Mouse (Mus musculus): Measurements from ENCODE around the gene Dnaja4. TPM values are rescaled to one million over a fixed set of nuclear protein-coding genes. Genes with fewer than 3 reads are reported as not detected.
"Not testable (repeated sequence)": the region's sequence is repeated elsewhere in the genome, so short reads cannot be mapped to it uniquely, and the experiment has no call there.

Dnaja4 gene
- 10 to 100 TPM; 49.0 to 56.8 (median 51.9) TPM for total RNA-seq (2022)

DNA sequence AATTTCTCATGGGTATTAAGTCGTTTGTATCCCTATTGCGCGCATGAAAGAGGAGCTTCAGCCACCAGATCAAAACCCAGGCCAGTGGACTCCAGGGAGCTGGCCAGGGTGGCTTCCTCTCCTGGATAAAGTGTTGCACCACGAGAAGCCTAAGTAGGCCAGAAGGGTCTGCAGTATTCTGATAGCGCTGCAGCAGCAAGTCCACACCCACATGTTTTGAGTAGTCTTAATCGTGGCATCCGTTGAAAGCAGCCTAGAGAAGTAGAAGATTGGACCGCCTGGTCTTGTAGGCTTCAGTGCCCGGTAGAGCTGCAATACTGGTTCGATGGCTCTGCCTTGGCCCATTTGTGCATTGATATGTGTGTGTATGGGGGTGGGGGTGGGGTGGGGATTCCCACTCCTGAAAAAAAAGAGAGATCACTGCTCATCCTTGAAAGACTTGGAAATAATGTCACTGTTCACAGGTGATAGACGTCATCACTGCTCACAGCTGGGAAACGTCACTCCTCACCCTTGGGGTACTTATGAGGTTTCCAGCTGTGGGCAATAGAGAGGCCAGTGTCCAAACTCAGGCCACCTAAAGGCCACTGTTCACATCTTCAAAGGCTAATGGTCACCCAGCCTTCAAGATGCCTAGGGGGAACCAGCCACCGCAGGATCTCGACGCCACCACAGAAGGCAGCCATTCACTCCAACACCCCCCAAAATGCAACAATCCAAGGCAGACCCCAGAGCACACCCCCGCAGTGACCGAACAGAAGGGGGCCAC is at the start of gene Dnaja4:
Gene Dnaja4 (plus strand): TSS at position 556 of the 769 bp plus-strand sequence.
- DNase-seq (ENCODE audit: low spot score in 2 of 2): no peak

DNA sequence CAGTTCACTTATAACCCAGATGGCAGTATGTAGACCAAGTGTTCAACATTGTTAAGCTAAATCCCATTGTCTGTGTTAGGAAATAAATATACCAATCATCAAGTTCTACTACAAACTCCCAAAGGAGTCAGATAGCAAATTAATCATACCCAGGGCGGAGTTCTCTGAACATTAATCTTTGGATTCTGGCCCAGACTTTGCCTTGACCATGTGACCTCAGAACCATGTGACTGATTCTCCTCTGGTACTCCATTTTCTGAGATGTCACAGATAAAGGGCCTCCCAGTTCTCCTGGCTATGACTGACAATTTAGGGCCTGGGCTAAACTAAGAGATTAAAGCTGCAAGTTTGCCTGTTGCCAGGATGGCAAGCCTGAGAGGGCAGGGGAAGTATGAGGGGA is 49.3 kb upstream of the Dnaja4 start:
- no peak for DNase-seq (ENCODE audit: low spot score in 2 of 2)

DNA sequence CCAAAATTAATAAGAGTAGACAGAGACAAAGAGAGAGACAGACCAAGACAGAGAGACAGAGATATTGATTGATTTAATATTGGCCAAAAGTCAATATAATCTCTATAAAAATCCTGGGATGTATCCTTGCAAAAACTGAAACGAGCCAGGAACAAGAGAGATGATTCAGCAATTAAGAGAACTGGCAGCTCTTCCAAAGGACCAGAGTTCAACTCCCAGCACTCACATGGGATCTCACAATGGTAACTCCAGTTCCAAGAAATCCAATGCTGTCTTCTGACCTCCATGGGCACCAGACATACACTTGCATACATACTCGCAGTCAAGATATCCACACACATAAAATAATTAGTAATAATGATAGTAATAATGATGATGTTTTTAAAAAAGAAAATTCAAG is 45.9 kb upstream of the Dnaja4 start:
- DNase-seq (ENCODE audit: low spot score in 2 of 2): no peak

DNA sequence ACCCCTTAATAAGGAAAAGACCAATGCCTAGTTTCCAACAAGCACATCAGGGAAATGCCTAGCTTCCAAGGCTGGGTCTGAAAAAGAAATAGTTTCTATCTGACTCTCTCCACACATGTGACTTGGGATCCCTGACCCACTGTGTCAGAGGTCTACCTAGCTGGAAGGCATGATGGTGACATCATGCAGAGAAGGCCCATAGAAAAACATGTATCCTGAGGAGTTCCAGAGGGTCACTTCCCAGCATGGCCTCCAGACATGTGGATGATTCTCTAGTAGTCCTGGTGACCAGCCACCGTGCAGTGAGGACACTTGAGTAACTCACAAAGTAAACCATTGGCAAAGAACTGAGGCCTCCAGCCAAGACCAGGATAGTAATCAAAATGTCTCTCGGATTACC is 42.8 kb upstream of the Dnaja4 start:
- no peak for DNase-seq (ENCODE audit: low spot score in 2 of 2)

DNA sequence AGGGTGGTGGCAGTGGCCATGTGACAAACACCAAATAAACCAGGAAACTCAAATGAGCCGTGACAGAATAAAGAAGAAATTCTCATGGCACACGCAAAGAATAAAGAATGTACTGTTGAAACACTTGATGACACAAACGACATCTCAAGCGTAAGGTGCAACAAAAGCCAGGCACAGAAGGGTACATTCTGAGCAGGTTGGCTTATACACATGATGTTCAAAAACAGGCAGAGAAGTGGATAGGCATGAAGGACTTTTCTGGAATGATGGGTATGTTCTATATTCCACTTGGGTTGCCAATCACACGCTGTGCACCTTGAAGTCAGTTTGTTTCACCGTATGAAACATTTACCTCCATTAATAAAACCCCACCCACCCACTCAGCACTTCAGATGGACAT is 42.3 kb upstream of the Dnaja4 start:
- no peak for DNase-seq (ENCODE audit: low spot score in 2 of 2)

DNA sequence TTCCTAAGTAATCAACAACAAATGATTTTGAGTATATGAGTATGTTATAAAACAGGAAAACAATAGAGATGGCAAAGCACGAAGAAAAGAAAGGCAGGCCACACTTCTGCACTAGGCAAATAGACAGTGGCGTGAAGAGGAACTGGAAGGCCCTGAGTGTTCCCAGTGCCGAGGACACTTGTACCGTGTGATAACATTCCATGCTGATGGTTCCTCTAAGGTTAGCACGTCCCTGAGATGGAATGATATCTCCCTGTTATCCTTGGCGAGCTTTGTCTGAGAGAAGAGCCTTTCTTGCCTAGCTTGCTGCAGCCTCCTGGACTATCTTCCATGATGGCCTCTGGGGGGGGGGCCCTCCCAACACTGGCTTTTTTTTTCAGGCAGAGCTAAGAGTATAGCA is 39.9 kb upstream of the Dnaja4 start:
- no peak for DNase-seq (ENCODE audit: low spot score in 2 of 2)

DNA sequence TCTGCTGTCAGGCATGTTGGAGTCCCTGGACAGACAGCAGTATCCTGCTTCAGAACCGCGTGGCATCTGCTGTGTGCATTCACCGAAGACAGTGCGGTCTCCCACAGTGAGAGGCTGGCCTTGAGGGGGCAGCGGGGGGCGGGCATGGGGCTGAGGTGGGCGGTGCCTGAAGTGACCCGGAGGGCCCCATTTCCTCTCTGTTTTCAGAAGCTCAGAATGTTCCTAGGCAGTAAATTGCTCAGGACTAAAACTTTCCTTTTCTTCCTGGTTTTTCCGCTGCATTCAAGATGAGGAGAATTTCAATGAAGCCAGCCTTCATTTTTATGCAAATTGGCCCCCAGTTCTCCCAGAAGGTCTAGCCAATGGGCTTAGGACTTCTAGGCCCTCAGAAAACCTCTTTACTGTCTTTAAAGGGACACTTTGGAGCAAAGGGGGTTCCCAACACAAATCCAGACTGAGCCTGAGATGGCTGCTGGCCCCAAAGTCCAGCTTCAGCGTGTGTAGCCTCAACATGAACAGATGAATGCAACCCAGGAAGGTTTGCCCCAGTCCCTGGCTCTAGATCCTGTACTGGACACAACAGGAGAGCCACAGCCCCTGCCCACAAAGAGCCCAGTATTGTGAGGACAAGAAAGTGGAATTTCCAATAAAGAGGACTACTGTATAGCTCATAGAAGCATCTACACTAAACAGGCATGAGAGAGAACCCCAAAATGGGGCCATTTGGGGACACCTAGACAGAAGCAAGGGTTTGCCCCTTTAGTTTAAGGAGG is 36.9 kb upstream of the Dnaja4 start, which contains the start of gene Acsbg1:
Gene Acsbg1 (minus strand): TSS at position 266 of the 773 bp plus-strand sequence.
- no peak for DNase-seq (ENCODE audit: low spot score in 2 of 2)

DNA sequence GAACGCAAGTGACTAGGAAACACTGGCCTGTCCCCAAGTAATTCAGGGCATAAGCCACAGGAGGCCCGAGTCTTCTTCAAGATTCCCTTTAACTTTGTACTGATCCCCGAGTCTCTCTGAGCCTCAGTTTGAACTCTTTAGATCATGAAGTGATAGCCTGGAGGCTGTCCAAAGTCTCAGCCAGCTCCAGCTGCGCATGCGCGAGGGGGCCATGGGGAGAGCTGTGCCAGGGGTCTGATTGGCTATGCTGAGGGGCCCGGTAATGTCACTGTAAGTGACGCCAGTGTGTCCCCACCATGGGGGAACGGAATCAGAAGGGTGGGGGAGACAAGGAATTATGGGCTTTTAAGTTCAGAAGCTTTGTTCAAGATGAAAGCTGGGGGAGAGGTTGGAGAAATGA is 34.3 kb upstream of the Dnaja4 start:
- DNase-seq (ENCODE audit: low spot score in 2 of 2): no peak

DNA sequence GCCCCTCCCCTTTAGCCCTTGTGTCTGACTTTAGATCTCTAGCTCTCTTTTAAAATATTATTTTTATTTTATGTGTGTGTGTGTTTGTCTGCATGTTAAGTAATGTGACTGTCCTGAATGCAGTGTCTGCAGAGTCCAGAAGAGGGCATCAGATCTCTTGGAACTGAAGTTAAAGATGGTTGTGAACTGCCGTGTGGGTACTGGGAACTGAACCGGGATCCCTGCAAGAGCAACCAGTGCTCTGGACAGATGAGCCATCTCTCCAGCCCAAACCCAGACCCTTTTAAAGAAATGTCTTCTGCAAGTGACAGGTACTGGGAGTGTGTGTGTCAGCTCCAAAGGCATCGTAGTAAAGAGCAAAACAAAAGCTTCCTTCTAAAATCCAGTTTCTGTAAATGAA is 32.6 kb upstream of the Dnaja4 start:
- DNase-seq (ENCODE audit: low spot score in 2 of 2): no peak

DNA sequence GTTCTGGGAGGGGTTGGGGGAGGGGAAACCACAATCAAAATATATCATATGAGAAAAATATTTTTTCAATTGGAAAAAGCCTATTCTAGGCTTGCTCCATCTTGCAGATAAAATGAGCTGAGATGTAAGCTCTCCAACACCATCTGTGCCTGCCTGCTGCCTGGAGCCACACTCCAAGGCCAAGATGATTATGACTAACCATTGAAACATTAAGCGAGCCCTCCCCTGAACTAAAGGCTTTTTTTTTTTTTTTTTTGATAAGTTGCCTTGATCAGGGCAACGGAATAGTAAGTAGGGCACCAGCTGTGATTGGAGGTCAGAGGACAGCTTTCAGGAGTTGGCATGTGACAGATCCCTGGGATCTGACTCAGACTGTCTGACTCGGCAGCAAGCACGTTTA is 30.2 kb upstream of the Dnaja4 start:
- no peak for DNase-seq (ENCODE audit: low spot score in 2 of 2)

DNA sequence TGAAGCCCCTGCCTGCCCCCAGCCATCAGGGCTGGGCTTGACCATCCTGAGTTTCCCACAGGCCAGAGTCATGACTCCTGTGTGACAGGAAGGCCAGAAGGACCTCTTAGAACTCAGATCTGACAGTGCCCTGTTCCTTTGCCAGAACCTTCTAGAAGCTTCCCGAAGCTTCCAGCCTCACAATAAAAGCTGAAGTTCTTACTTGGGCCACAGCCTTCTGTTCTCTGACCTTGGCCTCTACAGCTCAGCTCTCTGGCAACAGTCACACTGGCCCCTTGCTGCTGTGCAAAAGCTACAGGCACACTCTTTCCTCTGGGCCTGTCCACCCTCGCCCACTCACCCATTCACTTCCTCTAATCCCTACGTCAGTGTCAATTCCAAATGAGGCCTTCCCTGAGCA is 26.7 kb upstream of the Dnaja4 start:
- no peak for DNase-seq (ENCODE audit: low spot score in 2 of 2)

DNA sequence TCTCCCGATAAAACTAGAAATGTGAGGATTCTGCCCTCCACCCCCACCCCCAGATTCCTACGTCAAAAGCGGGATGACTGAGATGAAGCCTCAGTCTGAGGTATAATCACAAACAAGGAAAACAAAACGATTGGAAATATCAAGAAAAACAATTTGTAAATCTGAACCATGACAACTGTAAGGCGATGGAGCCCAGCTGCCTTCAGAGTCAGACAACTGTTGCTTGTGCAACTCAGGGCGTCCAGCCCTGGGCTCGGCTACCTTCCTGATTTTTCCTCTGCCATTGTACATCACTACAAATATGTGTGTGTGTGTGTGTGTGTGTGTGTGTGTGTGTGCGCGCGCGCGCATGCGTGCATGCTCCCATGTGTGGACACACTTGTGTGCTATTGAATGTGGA is 24.8 kb upstream of the Dnaja4 start:
- DNase-seq (ENCODE audit: low spot score in 2 of 2): no peak

DNA sequence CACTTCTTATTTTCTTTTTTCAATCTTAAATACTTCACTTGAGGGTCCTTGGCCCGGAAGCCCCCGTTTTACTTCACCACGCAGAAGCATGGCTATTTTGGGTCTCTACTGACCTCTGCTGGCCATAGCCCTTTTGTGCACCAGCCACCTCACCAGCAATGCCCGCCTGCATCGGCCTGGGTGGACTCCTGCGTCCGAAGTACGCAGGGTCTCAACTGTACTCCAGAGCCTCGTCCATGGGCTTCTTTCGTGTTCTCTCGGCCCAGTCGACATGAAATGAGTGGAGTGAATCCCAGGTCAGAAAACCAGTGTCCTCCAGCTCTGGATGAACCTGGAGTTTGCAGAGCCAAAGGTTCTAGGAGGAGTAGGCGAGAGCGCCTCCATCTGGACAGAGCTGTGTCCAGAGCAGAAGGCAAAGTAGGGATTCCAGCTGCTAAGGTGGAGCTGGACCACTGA is 22.1 kb upstream of the Dnaja4 start:
- DNase-seq (ENCODE audit: low spot score in 2 of 2): peak; percentile 40 to 41

DNA sequence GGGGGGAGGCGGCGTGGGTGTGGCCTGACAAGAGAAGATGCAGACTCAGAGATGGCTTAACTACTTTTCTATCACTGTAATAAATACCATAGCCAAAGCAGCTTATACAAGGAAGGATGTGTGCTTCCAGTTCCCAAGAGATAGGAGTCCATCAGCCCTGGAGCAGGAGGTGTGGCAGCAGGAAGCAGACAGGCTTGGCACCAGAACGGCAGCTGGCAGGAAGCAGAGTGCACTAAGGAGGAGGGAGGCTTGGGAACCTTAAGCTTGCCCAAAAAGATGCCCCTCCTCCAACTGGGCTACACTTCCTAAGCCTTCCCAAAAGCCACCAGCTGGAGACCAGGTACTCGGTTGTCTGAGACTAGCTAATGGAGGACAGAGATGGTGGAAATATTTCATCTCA is 15.8 kb upstream of the Dnaja4 start:
- no peak for DNase-seq (ENCODE audit: low spot score in 2 of 2)

DNA sequence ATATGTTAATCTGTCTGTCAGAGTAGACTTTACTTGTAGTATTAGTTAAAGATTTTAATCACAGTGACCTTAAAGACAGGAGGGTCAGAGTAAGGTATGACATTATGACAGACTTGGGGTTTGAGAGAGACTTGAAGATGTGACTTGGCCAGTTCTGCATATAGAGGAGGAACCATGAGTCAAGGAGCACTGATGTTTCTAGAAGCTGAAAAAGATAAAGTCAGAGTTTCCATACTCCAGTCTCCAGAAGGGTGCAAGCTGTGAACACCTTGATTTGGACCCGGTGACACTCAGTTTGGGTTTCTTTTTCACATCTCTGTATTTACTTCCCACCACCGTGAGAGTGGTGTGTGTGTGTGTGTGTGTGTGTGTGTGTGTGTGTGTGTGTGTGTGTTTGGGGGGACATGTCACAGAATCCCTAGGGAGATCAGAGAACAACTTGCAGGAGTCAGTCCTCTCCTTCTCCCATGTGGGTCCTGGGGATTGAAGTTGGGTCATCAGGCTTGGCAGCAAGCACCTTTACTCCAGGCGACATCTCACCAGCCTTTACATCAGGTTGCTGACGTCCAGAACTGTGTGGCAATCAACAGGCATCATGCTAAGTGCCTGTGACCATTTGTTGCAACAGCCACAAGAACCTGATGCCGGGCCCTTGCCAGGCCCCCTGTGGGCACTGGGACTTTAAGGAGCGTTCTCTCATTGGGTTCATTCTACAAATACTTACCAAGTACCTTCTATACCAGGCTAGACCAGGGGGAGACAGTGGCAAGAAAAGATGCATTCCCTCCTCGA is 14.7 kb upstream of the Dnaja4 start:
- DNase-seq (ENCODE audit: low spot score in 2 of 2): no peak

DNA sequence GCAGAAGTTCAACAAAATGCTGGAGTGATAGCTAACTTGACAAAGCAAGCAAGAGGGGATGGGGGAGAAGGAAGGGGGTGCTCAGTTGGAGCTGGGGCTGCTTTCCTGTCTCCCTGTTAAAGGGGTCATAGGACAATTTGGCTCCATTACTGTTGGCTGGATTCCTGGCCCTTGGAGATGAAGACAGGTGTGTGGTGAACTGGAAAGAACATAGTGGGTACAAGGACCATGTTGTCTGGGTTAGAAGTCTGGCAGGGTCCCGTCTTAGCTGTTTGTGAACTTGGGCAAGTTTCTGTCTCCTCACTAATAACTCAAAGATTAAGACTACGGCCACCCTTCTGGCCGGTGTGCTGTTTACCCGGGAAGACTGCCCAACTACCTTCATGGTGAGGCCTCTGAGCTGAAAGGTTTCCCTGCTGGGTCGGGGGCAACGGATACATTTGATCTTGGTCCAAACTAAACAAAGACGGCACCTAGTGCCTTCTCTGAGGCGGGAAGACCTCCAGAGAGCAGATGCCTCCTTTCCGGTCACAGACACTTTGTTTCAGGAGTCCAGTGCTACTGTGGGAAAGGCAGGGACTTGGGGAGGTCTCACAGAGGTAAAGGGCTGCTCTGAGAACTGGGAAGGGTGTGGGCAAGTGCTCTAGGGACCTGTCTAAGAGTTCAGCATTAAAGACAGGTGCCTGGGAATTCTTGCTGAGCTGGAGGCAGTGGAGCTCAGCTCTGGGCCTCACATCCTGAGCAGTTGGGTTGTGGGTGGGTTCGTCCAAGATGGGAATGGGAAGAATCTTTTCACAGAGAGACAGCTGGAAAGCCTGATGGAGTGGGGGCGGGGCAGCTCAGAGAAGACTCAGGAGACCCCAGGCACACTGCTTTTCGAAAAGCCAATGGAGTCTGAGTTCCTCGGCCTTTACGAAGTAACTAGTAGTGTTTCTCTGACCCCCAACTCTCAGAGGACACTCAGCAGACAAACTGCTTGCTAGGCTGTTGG is 11.1 kb upstream of the Dnaja4 start:
- DNase-seq (ENCODE audit: low spot score in 2 of 2): no peak

DNA sequence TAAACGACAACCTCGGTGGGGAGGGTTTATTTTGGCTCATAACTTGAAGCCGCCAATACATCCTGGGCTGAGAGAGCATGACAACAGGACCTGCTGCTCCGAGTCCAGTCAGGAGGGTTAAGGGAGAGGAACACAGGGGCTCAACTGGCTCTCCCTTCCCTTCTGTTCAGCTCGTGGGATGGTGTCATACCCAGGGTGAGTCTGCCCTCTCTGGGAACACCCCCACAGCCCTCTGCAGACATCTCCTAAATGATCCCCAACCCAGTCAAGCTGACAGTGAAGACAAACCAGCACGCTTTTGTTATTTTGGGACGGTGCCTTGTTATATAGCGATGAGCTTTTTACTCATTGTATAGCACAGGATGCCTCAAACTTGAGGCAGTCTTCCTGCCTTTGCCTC is 9.2 kb upstream of the Dnaja4 start:
- no peak for DNase-seq (ENCODE audit: low spot score in 2 of 2)

DNA sequence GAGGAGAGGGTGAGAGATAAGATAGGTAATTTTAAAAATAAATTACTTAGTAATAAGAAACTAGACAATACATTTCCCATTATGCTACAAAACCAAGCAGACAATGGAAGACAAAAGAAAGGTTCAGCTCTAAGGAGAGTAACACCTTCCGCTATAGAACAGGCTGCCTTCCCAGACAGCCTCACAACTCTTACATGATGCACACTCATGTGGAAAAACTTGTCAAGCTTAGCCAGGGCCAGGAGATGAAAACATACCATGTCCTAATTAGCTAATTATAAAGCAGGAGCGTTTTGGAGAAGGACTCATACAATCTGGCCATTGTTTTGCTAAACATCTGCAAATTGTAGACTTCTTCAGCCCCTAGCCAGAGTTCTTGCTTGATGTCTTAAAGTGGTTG is 8.0 kb upstream of the Dnaja4 start:
- not testable (repeated sequence) for DNase-seq (ENCODE audit: low spot score in 2 of 2)

DNA sequence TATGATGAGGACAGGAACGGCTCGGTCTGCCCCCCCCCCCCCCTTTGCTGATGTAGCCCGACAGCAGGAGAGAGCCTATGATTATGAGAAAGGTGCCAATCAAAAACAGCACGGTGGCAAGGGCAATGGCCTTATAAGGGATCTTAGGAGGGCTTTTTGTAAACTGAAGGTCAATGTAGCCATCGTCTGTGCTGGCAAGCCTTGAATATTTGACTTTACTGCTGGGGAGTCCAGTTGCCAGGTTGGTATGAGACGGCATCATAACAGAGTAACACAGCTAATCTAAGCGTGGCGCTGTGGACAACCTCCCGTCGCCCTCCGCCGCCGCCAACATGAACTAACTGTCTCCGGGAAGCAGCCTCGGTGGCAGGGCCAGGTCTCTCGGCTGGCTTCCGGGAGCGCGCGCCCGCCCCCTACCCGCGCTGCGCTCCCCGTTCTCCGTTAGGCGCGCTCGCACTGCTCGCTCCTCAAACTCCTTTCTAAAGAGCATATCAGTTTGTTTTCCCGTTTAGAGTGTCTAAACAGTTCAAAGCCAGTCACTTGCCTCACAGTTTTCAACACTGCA is 7.3 kb upstream of the Dnaja4 start:
- DNase-seq (ENCODE audit: low spot score in 2 of 2): not testable (repeated sequence)

DNA sequence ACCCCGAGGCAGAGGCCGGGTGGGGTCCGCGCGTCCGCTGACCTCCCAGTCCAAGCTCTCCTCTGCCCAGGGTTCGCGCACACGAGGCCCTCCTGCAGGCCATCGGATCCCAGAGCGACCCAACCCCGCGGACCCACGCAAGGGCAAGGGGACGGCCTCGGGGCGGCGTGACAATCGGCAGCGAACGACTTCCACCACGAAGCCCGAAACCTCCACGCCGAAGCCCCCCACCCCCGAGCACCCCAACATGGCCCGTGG is 343 bp downstream of the Dnaja4 start:
- no peak for DNase-seq (ENCODE audit: low spot score in 2 of 2)

All from gastrocnemius, adult 8-10 months (tissue).